Mouse (Mus musculus): ENCODE data around the gene H2afz.
"Not testable (repeated sequence)": the region's sequence is repeated elsewhere in the genome, so short reads cannot be mapped to it uniquely, and the experiment has no call there.

Gene H2afz

GRCm38 (mm10) chr3:137864124-137864987, at the start of gene H2afz:
TSS of gene H2afz (plus strand) at chr3:137864487.
- DNase-seq, result peak; percentile 98

- peak; percentile 19 for DNase-seq
Measured at GRCm38 (mm10) chr3:137818713-137819112, 45.6 kb upstream of the H2afz start.

- DNase-seq, result no peak
Measured at GRCm38 (mm10) chr3:137820688-137821467, 43.4 kb upstream of the H2afz start.

- DNase-seq, result no peak
Measured at GRCm38 (mm10) chr3:137823317-137823716, 41.0 kb upstream of the H2afz start.

GRCm38 (mm10) chr3:137827678-137828077, 36.6 kb upstream of the H2afz start:
- DNase-seq, result peak; percentile 19

GRCm38 (mm10) chr3:137831156-137831555, 33.1 kb upstream of the H2afz start:
- no peak for DNase-seq

GRCm38 (mm10) chr3:137833128-137833527, 31.2 kb upstream of the H2afz start:
- no peak for DNase-seq

- DNase-seq, result no peak
Measured at GRCm38 (mm10) chr3:137833698-137834097, 30.6 kb upstream of the H2afz start.

GRCm38 (mm10) chr3:137836543-137836942, 27.7 kb upstream of the H2afz start:
- no peak for DNase-seq

- no peak for DNase-seq
Measured at GRCm38 (mm10) chr3:137838160-137838559, 26.1 kb upstream of the H2afz start.

- DNase-seq, result no peak
Measured at GRCm38 (mm10) chr3:137842944-137843343, 21.3 kb upstream of the H2afz start.

GRCm38 (mm10) chr3:137844263-137844662, 20.0 kb upstream of the H2afz start:
- DNase-seq, result no peak

- no peak for DNase-seq
Measured at GRCm38 (mm10) chr3:137846552-137846951, 17.7 kb upstream of the H2afz start.

- DNase-seq, result no peak
Measured at GRCm38 (mm10) chr3:137848354-137848753, 15.9 kb upstream of the H2afz start.

- DNase-seq, result no peak
Measured at GRCm38 (mm10) chr3:137849697-137850096, 14.6 kb upstream of the H2afz start.

GRCm38 (mm10) chr3:137851196-137851595, 13.1 kb upstream of the H2afz start:
- no peak for DNase-seq

- DNase-seq, result not testable (repeated sequence)
Measured at GRCm38 (mm10) chr3:137853011-137853410, 11.3 kb upstream of the H2afz start.

- DNase-seq, result no peak
Measured at GRCm38 (mm10) chr3:137855328-137855727, 9.0 kb upstream of the H2afz start.

- DNase-seq, result peak; percentile 29
Measured at GRCm38 (mm10) chr3:137856061-137856460, 8.2 kb upstream of the H2afz start.

- peak; percentile 41 for DNase-seq
Measured at GRCm38 (mm10) chr3:137860394-137861170, 3.7 kb upstream of the H2afz start.

GRCm38 (mm10) chr3:137861436-137861835, 2.9 kb upstream of the H2afz start:
- no peak for DNase-seq

- no peak for DNase-seq
Measured at GRCm38 (mm10) chr3:137862600-137862999, 1.7 kb upstream of the H2afz start.
